Mouse (Mus musculus) splenic B cell, adult 2 months (primary cell): Measurements from ENCODE around the gene Prrt4.

Experiments
- DNase-seq: peaks from one replicate; pipeline ENCODE4 v3.0.0-alpha.2; 2011; ENCODE audit warnings: low read depth, low spot score
- H3K27me3 ChIP-seq: 2 replicates; pipeline ENCODE4 v1.6.1; 2012; ENCODE audit warnings: mild to moderate bottlenecking, low read length, moderate library complexity, mixed read lengths; ENCODE audit not compliant: control insufficient read depth, poor library complexity, insufficient read depth, severe bottlenecking
- H3K36me3 ChIP-seq: 2 replicates; pipeline ENCODE4 v1.6.1; 2012; ENCODE audit warnings: mild to moderate bottlenecking, low read length, moderate library complexity, mixed read lengths; ENCODE audit not compliant: control insufficient read depth, poor library complexity, insufficient read depth, severe bottlenecking

The Prrt4 gene

GRCm38 (mm10) chr6:29146641-29147040 is 32.7 kb downstream of the Prrt4 start:
- Histone ChIP-seq H3K27me3 (no peaks in the 10 kb centered on the region), H3K36me3 (peaks cover 2% of the 10 kb centered on the region; the same call in 1 of the 2 replicates)
- no peak for DNase-seq

GRCm38 (mm10) chr6:29145456-29146307 is 33.7 kb downstream of the Prrt4 start:
- Histone ChIP-seq H3K27me3 (no peaks in the 10 kb centered on the region), H3K36me3 (peaks cover 2% of the 10 kb centered on the region; the same call in 1 of the 2 replicates)
- DNase-seq = no peak

- no peak for DNase-seq
- Histone ChIP-seq H3K27me3 (no peaks in the 10 kb centered on the region), H3K36me3 (peaks cover 2% of the 10 kb centered on the region; the same call in 1 of the 2 replicates)
These were observed 34.4 kb downstream of the Prrt4 start for GRCm38 (mm10) chr6:29144971-29145370.

- DNase-seq = peak; percentile 59
- H3K36me3 ChIP-seq = peaks cover 2% of the 10 kb centered on the region; the same call in 1 of the 2 replicates
- no peaks in the 10 kb centered on the region for H3K27me3 ChIP-seq
These were observed 35.8 kb downstream of the Prrt4 start for GRCm38 (mm10) chr6:29143608-29144007.

- Histone ChIP-seq H3K27me3 (no peaks in the 10 kb centered on the region), H3K36me3 (peaks cover 2% of the 10 kb centered on the region)
- DNase-seq = no peak
These were observed 41.9 kb downstream of the Prrt4 start for GRCm38 (mm10) chr6:29137441-29137840.

- peaks cover 12% of the 10 kb centered on the region for H3K36me3 ChIP-seq
- DNase-seq = no peak
- H3K27me3 ChIP-seq = no peaks in the 10 kb centered on the region
These were observed 46.3 kb downstream of the Prrt4 start for GRCm38 (mm10) chr6:29133100-29133499.

- Histone ChIP-seq H3K27me3 (no peaks in the 10 kb centered on the region), H3K36me3 (peaks cover 19% of the 10 kb centered on the region)
- no peak for DNase-seq
These were observed 52.4 kb downstream of the Prrt4 start for GRCm38 (mm10) chr6:29126878-29127426.

- Histone ChIP-seq H3K27me3 (no peaks in the 10 kb centered on the region), H3K36me3 (no peaks in the 10 kb centered on the region; the same call in 1 of the 2 replicates)
- DNase-seq = no peak
These were observed 59.4 kb downstream of the Prrt4 start for GRCm38 (mm10) chr6:29119990-29120389.
